Mouse (Mus musculus) splenic B cell, adult 2 months (primary cell): ENCODE measurements around the gene Plxnb2.

ENCODE experiments used
- DNase-seq: peaks from one replicate; pipeline ENCODE4 v3.0.0-alpha.2; 2011; ENCODE audit warnings: low read depth, low spot score
- H3K27me3 ChIP-seq: 2 replicates; pipeline ENCODE4 v1.6.1; 2012; ENCODE audit warnings: mild to moderate bottlenecking, low read length, moderate library complexity, mixed read lengths; ENCODE audit not compliant: control insufficient read depth, poor library complexity, insufficient read depth, severe bottlenecking
- H3K36me3 ChIP-seq: 2 replicates; pipeline ENCODE4 v1.6.1; 2012; ENCODE audit warnings: mild to moderate bottlenecking, low read length, moderate library complexity, mixed read lengths; ENCODE audit not compliant: control insufficient read depth, poor library complexity, insufficient read depth, severe bottlenecking

Plxnb2 gene

GRCm38 (mm10) chr15:89173024-89173905 is 7.3 kb downstream of the Plxnb2 start:
- Histone ChIP-seq H3K36me3 (no peaks in the 10 kb centered on the region), H3K27me3 (no peaks in the 10 kb centered on the region)
- DNase-seq = peak; percentile 43

- H3K27me3 ChIP-seq = no peaks in the 10 kb centered on the region
- DNase-seq = peak; percentile 26
- H3K36me3 ChIP-seq = 0 out of 2 replicates have a peak, but pooled peaks cover 1% of the 10 kb centered on the region
Observed at GRCm38 (mm10) chr15:89172276-89172935, 8.2 kb downstream of the Plxnb2 start.

- Histone ChIP-seq H3K36me3 (0 out of 2 replicates have a peak, but pooled peaks cover 1% of the 10 kb centered on the region), H3K27me3 (no peaks in the 10 kb centered on the region)
- DNase-seq = no peak
Observed at GRCm38 (mm10) chr15:89171526-89172051, 9.0 kb downstream of the Plxnb2 start.

GRCm38 (mm10) chr15:89170102-89170501 is 10.5 kb downstream of the Plxnb2 start:
- H3K36me3 ChIP-seq = 0 out of 2 replicates have a peak, but pooled peaks cover 1% of the 10 kb centered on the region
- no peak for DNase-seq
- no peaks in the 10 kb centered on the region for H3K27me3 ChIP-seq

- DNase-seq = no peak
Observed at GRCm38 (mm10) chr15:89169431-89169830, 11.2 kb downstream of the Plxnb2 start.

GRCm38 (mm10) chr15:89168922-89169321 is 11.7 kb downstream of the Plxnb2 start:
- 0 out of 2 replicates have a peak, but pooled peaks cover 1% of the 10 kb centered on the region for H3K36me3 ChIP-seq
- no peaks in the 10 kb centered on the region for H3K27me3 ChIP-seq
- DNase-seq = no peak

More at GRCm38 (mm10) chr15:89169431-89169830, 11.2 kb downstream of the Plxnb2 start:
- 0 out of 2 replicates have a peak, but pooled peaks cover 1% of the 10 kb centered on the region for H3K36me3 ChIP-seq
- H3K27me3 ChIP-seq = no peaks in the 10 kb centered on the region

GRCm38 (mm10) chr15:89165478-89165877 is 15.1 kb downstream of the Plxnb2 start:
- Histone ChIP-seq H3K27me3 (no peaks in the 10 kb centered on the region), H3K36me3 (0 out of 2 replicates have a peak, but pooled peaks cover 1% of the 10 kb centered on the region)
- DNase-seq = no peak

GRCm38 (mm10) chr15:89161397-89161796 is 19.2 kb downstream of the Plxnb2 start:
- no peaks in the 10 kb centered on the region for H3K36me3 ChIP-seq
- no peak for DNase-seq
- no peaks in the 10 kb centered on the region for H3K27me3 ChIP-seq

- Histone ChIP-seq H3K36me3 (no peaks in the 10 kb centered on the region), H3K27me3 (no peaks in the 10 kb centered on the region)
- DNase-seq = no peak
Observed at GRCm38 (mm10) chr15:89158516-89158915, 22.1 kb downstream of the Plxnb2 start.

- H3K27me3 ChIP-seq = no peaks in the 10 kb centered on the region
- DNase-seq = peak; percentile 92
- no peaks in the 10 kb centered on the region for H3K36me3 ChIP-seq
Observed at GRCm38 (mm10) chr15:89157954-89158353, 22.6 kb downstream of the Plxnb2 start.

GRCm38 (mm10) chr15:89152312-89152711 is 28.3 kb downstream of the Plxnb2 start:
- Histone ChIP-seq H3K27me3 (no peaks in the 10 kb centered on the region), H3K36me3 (no peaks in the 10 kb centered on the region)
- DNase-seq = no peak

- Histone ChIP-seq H3K36me3 (no peaks in the 10 kb centered on the region), H3K27me3 (no peaks in the 10 kb centered on the region)
- peak; percentile 65 for DNase-seq
Observed at GRCm38 (mm10) chr15:89150041-89150390, 30.6 kb downstream of the Plxnb2 start.

- no peaks in the 10 kb centered on the region for H3K36me3 ChIP-seq
- DNase-seq = peak; percentile 67
- no peaks in the 10 kb centered on the region for H3K27me3 ChIP-seq
Observed at GRCm38 (mm10) chr15:89149271-89150040, 31.1 kb downstream of the Plxnb2 start, which contains the start of gene Mapk11. Mapk11 (minus strand) TSS chr15:89149628.

GRCm38 (mm10) chr15:89148496-89149270 is 31.9 kb downstream of the Plxnb2 start:
- H3K27me3 ChIP-seq = no peaks in the 10 kb centered on the region
- peaks cover 2% of the 10 kb centered on the region; the same call in 1 of the 2 replicates for H3K36me3 ChIP-seq
- DNase-seq = no peak
